Mouse (Mus musculus): ENCODE data around the gene Stk4.

DNA sequence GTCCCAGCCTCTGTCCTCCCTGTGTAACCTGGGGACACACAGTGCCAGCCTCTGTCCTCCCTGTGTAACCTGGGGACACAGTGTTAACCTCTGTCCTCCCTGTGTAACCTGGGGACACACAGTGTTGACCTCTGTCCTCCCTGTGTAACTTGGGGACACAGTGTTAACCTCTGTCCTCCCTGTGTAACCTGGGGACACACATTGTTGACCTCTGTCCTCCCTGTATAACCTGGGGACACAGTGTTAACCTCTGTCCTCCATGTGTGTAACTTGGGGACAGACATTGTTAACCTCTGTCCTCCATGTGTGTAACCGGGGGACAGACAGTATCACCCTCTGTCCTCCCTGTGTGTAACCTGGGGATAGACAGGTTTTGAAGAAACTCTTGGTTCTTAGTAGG lies 61.5 kb downstream of the Stk4 start:
- TF ChIP-seq CTCF (IDR thresholded peaks at IDR 0.05; ENCODE audit: extremely low read depth, insufficient read length, insufficient replicate concordance, low read depth, low read length) (no peak), POLR2A (IDR thresholded peaks at IDR 0.05; ENCODE audit: low read depth, low read length) (no peak)
